Mouse (Mus musculus) G1E (cell line): ENCODE results near the gene Triobp.

Experiments used
- CTCF ChIP-seq: IDR thresholded peaks from 2 replicates; pipeline ENCODE4 v1.5.1; 2012; ENCODE audit warnings: low read depth, low read length, inconsistent platforms, mixed read lengths
- GATA1 ChIP-seq: IDR thresholded peaks from 2 replicates; pipeline ENCODE4 v1.6.1; 2012; ENCODE audit warnings: borderline replicate concordance, low read length, inconsistent platforms, mixed read lengths
- GATA2 ChIP-seq: IDR thresholded peaks from 2 replicates; pipeline ENCODE4 v1.6.1; 2012; ENCODE audit warnings: low read depth, low read length, inconsistent platforms, borderline replicate concordance
- POLR2AphosphoS5 ChIP-seq: IDR thresholded peaks from 2 replicates; pipeline ENCODE4 v1.6.1; 2012; ENCODE audit warnings: low read depth, low read length, inconsistent platforms; ENCODE audit not compliant: insufficient replicate concordance
- TAL1 ChIP-seq: conservative IDR thresholded peaks from 2 replicates; pipeline ENCODE4 v1.6.1; 2012; ENCODE audit warnings: low read depth, low read length, inconsistent platforms, mixed read lengths

DNA sequence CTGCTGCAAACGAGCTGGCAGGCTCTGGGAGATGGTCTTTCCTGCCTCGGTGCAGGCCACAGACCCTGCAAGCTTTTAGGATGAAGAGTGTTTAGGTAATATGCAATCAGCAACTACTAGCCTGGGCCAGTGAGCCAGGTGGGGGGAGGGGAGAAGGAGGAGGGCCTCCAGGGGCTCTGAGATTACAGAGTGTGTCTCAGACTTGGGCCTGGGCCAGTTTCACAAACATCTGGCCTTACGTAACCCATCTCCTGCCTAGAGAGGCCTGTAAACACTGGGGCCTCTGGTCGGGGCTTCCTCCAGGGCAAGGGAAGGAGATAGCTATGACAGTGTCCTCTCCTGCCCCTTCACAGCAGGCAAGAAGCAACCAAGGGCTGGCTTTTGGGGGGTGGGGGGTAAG is 31.4 kb downstream of the Triobp start:
- TF ChIP-seq TAL1 (no peak), POLR2AphosphoS5 (no peak), GATA1 (no peak), CTCF (no peak), GATA2 (no peak)
